Mouse (Mus musculus): ENCODE measurements around the gene Mfsd5. TPM values are rescaled to one million over a fixed set of nuclear protein-coding genes. Genes with fewer than 3 reads are reported as not detected.
A peak's percentile ranks its signal among the peaks of the same experiment; 100 is the strongest.

The Mfsd5 gene
- polyA plus RNA-seq, 1 experiment from 2014 or later, result 88.6 TPM

DNA sequence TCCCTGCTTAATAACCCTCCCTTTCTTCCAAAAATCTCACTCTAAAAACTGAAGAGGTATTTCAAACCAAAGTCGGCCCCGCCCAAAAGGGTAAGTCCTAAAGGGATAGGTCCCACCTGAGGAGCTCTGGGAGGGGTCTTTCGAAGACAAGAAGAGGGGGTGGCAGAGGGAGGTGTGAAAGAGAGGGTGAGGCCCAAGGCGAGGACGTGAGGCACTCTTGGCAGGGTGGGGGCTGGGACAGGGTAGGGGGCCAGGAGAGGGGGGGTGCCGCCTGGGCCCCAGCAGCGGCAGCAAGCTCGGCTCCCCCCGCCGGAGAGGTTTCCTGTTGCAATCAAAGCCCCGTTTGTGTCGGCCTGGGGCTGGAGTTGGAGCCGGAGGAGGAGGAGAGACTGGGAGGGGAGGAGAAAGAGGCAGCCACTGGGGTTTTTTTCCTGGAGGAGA, 30.0 kb upstream of the Mfsd5 start:
- H3K27me3 ChIP-seq, result no peaks in the 10 kb centered on the region
- peak overlapping the region; percentile 31 for H3K9ac ChIP-seq
- H3K4me1 ChIP-seq, result peaks cover 81% of the 10 kb centered on the region
- ATAC-seq (ENCODE audit: insufficient number of reproducible peaks, low FRiP score, low TSS enrichment, low read depth), result 0 out of 2 replicates have a peak, but pooled peaks have one; percentile 2
- peak overlapping the region; percentile 76 for H3K4me2 ChIP-seq (replicated peaks)
- H3K27ac ChIP-seq (replicated peaks), result peak overlapping the region; percentile 96
- H3K4me3 ChIP-seq (replicated peaks), result peak overlapping the region; percentile 50
- 1% methylated on average over 13 of the region's 13 CpGs for WGBS
- peaks cover 31% of the 10 kb centered on the region for H3K36me3 ChIP-seq
- H3K9me3 ChIP-seq (replicated peaks), result no peaks in the 10 kb centered on the region

DNA sequence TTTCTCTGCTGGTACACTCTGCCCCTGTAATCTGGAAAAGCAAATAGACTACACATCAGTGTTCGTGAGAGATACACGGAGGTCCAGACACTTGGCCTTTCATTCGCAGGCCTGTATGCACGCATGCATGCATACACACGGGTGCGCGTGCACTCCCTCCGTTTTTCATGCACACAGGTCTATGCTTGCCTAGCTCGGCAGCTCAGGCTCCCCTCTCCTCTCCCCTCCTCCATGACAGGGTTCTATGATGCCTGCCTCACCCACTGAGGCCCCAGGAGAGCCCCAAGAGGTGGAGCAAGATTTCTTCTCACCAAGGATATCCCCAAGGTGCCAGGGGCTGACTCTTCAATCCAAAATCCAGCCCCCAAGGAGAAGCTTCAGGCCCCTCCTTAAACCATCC, 29.3 kb upstream of the Mfsd5 start:
- Histone ChIP-seq H3K9me3 (replicated peaks) (no peaks in the 10 kb centered on the region), H3K27me3 (no peaks in the 10 kb centered on the region), H3K27ac (replicated peaks) (peak overlapping the region; percentile 96), H3K4me1 (peaks cover 81% of the 10 kb centered on the region), H3K4me2 (replicated peaks) (peak overlapping the region; percentile 76), H3K9ac (peak overlapping the region; percentile 31; the same call in 1 of the 2 replicates), H3K4me3 (replicated peaks) (peak overlapping the region; percentile 50), H3K36me3 (peaks cover 34% of the 10 kb centered on the region)
- 23% methylated on average over 9 of the region's 9 CpGs for WGBS
- ATAC-seq (ENCODE audit: insufficient number of reproducible peaks, low FRiP score, low TSS enrichment, low read depth), result no peak

DNA sequence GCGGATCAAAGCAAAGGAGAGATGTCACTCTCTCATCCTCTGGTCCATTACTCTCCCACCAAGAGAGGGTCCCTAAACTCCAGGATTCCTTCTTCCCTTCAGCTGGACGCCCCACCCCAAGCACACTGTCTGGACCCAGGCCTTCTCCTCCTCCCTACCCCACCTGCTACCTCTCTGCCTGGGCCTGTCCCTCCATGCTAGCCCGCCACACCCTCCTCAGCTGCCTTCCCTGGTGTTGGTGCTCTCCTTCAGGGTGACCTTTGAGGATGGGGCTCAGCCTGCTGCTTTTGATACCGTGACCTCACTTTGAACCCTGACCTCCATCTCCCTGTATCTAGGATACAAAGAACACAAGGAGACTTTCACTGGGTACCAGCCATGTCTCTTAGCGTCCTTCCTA, 28.7 kb upstream of the Mfsd5 start:
- no peak for ATAC-seq (ENCODE audit: insufficient number of reproducible peaks, low FRiP score, low TSS enrichment, low read depth)
- WGBS, result 57% methylated on average over 5 of the region's 5 CpGs
- Histone ChIP-seq H3K36me3 (peaks cover 34% of the 10 kb centered on the region), H3K9ac (no peak overlapping the region), H3K27me3 (no peaks in the 10 kb centered on the region), H3K27ac (replicated peaks) (peak overlapping the region; percentile 96), H3K9me3 (replicated peaks) (no peaks in the 10 kb centered on the region), H3K4me2 (replicated peaks) (peak overlapping the region; percentile 76; the same call in 1 of the 2 replicates), H3K4me1 (peaks cover 81% of the 10 kb centered on the region), H3K4me3 (replicated peaks) (peak overlapping the region; percentile 50; the same call in 1 of the 2 replicates)

DNA sequence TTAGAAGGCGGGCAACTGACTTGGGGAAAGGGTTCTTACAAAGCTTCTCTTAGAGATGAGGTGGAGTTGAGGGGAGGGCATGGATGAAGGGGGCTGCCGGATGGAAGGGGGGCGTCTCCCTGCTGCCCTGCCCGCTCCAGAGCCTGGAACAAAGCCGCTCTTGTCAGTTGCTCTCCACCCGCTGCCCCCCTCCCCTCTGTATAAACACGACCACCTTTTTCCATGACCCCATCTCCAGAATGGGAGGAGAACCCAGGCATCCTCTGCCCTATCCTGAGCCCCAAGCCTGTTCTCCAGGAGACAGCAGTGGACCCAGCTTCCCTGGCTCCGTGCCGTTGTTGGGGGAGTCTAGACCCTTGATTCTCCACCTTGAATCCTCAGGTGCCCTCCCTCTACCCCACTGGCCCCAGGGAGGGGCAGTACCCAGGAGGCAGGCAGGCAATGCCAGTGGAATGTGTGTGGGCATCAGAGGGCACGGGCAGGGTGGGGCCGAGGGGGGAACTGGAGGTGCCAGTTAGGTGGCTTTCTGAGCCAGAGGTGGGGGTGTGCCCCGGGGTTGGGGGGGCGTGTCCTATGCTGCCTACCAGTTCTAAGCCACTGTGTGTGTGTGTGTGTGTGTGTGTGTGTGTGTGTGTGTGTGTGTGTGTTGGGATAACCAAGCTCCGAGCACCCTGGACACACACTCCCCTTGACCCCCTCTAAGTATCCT, 23.6 kb upstream of the Mfsd5 start:
- no peak; the same call in 1 of the 2 replicates for ATAC-seq (ENCODE audit: insufficient number of reproducible peaks, low FRiP score, low TSS enrichment, low read depth)
- 11% methylated on average over 13 of the region's 14 CpGs for WGBS
- Histone ChIP-seq H3K27me3 (no peaks in the 10 kb centered on the region), H3K36me3 (peaks cover 29% of the 10 kb centered on the region), H3K4me3 (replicated peaks) (peak overlapping the region; percentile 79), H3K4me1 (peaks cover 86% of the 10 kb centered on the region), H3K4me2 (replicated peaks) (peak overlapping the region; percentile 87), H3K27ac (replicated peaks) (peak overlapping the region; percentile 99), H3K9ac (peak overlapping the region; percentile 93), H3K9me3 (replicated peaks) (no peaks in the 10 kb centered on the region)

DNA sequence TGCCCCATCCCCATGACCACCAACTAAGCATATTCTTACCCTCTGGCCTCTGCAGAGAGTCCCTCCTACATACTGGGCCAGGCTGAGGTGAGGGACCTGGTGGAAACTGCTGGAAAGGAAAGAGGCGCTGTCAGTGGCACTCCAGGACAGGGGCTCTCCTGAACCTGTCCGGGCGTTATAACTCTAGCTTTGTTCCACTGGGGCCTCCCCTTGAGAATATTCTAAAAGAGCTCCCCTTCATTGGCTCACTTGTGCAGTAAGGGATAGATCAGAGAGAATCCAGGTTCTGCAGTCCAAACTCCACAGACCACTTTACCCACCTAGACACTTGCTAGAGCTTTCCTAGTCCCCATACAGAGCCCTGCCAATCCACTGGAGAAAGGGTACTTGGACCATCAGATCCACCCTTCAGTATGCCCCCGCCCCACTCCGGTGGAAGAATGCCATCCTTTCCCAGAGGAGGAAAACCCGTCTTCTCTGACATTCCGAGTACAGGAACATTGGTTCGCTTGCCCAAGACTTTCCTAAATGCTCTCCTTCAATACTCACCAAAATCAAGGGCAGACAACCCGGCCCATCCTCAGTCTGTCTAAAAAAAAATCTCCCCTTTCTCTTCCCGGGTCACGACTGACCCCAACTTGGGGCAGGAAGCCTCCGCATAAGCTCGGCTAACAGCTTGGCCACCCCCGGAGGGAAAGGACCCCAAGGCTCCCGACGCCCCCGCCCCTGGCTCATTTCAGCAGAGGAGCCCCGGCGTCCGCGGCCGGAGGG, 22.6 kb upstream of the Mfsd5 start:
- Histone ChIP-seq H3K4me3 (replicated peaks) (peak overlapping the region; percentile 79), H3K4me2 (replicated peaks) (peak overlapping the region; percentile 87), H3K27me3 (no peaks in the 10 kb centered on the region), H3K4me1 (peaks cover 78% of the 10 kb centered on the region), H3K27ac (replicated peaks) (peak overlapping the region; percentile 99), H3K9ac (peak overlapping the region; percentile 93), H3K36me3 (peaks cover 21% of the 10 kb centered on the region), H3K9me3 (replicated peaks) (no peaks in the 10 kb centered on the region)
- WGBS, result 3% methylated on average over 22 of the region's 22 CpGs
- no peak for ATAC-seq (ENCODE audit: insufficient number of reproducible peaks, low FRiP score, low TSS enrichment, low read depth)

DNA sequence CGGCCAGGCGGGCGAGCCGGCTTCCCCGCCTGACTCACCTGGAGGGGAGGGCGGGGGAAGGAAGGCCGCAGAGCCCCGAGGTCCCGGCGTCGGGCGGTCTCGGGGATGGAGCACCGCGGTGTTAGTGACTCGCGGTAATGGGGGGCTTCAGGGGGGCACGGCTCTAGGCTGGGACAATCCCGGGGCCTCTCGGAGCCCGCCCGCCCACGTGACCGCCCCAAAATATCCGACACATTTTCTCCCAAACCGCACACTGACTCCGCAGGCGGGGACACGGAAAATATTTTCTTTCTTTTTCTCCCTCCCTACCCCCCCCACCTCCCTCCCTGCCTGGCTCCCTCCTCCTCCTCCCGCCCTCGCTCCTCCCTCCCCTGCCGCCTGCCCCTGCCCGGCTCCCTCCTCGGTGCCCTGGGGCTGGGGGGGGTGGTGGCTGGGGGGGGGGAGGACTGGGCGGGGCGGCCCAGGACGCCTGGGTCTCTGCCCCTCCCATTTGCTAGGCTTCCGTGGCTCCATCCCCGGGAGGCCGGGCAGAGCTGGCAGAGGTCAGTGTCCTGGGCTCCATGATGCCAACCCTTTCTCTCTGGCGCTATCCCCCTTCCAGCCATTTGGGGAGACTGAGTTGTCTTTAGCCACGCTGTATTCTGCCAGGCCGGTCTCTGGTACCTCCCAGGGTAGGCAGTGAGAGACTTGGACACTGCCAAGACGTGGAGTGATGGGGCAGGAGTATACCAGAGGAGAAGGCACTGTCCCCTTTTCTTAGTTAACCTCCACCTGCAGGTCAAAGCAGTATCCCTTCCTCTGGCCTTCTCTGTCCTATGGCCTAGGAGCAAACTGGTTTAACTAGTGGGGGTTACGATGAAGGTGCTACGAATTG, 21.8 kb upstream of the Mfsd5 start, which contains the start of gene Rarg:
TSS of gene Rarg (minus strand) at position 316 of the 874 bp plus-strand sequence.
- WGBS, result under 1% methylated on average over 39 of the region's 46 CpGs
- H3K36me3 ChIP-seq, result peaks cover 13% of the 10 kb centered on the region
- ATAC-seq (ENCODE audit: insufficient number of reproducible peaks, low FRiP score, low TSS enrichment, low read depth), result peak; percentile 68
- peak within 1 kb of the TSS; percentile 87 for H3K4me2 ChIP-seq (replicated peaks)
- H3K4me3 ChIP-seq (replicated peaks), result peak within 1 kb of the TSS; percentile 79
- peak within 1 kb of the TSS; percentile 93 for H3K9ac ChIP-seq
- H3K27ac ChIP-seq (replicated peaks), result peak within 1 kb of the TSS; percentile 99
- no peaks in the 10 kb centered on the region for H3K9me3 ChIP-seq (replicated peaks)
- no peaks in the 10 kb centered on the region for H3K27me3 ChIP-seq
- H3K4me1 ChIP-seq, result peaks cover 78% of the 10 kb centered on the region

DNA sequence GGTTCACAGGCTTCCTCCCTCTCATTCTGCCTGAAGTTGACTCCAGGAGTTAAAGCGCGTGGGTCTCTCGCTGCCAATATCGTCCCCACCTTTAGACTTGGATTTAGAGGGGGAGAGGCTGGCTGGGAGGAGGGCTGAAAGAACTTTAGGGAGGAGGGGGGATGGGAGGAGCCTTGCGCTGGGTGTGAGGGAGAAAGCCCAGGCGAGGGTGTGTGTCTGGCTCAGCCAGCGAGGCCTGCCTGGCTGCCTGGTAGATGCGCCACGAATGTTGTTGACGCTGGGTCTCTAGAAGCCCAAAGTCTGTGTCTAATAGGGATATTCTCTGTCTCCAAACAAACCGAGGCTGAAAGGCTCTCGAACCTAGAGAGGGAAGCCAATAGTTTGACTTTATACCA, 21.2 kb upstream of the Mfsd5 start:
- WGBS, result 2% methylated on average over 12 of the region's 12 CpGs
- ATAC-seq (ENCODE audit: insufficient number of reproducible peaks, low FRiP score, low TSS enrichment, low read depth), result peak; percentile 61
- H3K4me2 ChIP-seq (replicated peaks), result peak overlapping the region; percentile 87
- no peaks in the 10 kb centered on the region for H3K27me3 ChIP-seq
- H3K9me3 ChIP-seq (replicated peaks), result no peaks in the 10 kb centered on the region
- H3K9ac ChIP-seq, result peak overlapping the region; percentile 23; the same call in 1 of the 2 replicates
- peaks cover 79% of the 10 kb centered on the region for H3K4me1 ChIP-seq
- peak overlapping the region; percentile 79 for H3K4me3 ChIP-seq (replicated peaks)
- peak overlapping the region; percentile 99 for H3K27ac ChIP-seq (replicated peaks)
- H3K36me3 ChIP-seq, result peaks cover 7% of the 10 kb centered on the region

DNA sequence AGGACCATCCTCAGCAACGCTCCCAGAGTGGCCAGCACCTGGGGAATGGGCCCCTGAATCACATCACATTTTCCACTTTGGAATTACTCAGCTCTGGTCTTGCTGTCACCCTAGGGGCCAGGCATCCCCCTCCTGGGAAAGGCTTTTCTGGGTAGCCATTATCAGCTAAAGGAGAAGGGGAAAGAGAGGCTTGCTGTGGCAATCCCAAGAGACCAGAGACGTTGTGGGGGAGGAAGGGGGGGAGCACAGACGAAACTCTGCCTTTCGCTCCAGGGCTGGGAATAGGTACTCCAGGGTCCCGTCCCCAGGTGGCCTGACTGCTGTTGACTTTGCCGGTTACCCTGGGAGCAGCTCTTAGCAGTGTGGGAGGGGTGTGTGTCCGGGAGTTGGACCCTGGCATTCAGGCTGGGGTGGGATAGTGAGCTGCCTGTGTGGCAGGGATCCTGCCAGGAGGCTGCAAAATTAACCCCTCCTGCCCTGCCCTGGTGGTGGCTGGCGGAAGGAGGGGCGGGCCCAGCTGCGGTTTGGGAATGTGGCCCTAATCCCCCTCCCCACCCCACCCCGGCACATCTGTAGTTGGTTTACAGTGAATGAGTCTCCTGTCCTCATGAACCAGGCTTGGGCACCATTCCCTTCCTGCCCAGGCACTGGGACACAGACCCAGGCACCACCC, 20.5 kb upstream of the Mfsd5 start:
- no peaks in the 10 kb centered on the region for H3K27me3 ChIP-seq
- ATAC-seq (ENCODE audit: insufficient number of reproducible peaks, low FRiP score, low TSS enrichment, low read depth), result peak; percentile 66
- peaks cover 4% of the 10 kb centered on the region; the same call in 1 of the 2 replicates for H3K36me3 ChIP-seq
- peak overlapping the region; percentile 99 for H3K27ac ChIP-seq (replicated peaks)
- no peaks in the 10 kb centered on the region for H3K9me3 ChIP-seq (replicated peaks)
- peaks cover 78% of the 10 kb centered on the region for H3K4me1 ChIP-seq
- peak overlapping the region; percentile 87 for H3K4me2 ChIP-seq (replicated peaks)
- WGBS, result 5% methylated on average over 11 of the region's 11 CpGs
- H3K9ac ChIP-seq, result no peak overlapping the region
- H3K4me3 ChIP-seq (replicated peaks), result peak overlapping the region; percentile 79

DNA sequence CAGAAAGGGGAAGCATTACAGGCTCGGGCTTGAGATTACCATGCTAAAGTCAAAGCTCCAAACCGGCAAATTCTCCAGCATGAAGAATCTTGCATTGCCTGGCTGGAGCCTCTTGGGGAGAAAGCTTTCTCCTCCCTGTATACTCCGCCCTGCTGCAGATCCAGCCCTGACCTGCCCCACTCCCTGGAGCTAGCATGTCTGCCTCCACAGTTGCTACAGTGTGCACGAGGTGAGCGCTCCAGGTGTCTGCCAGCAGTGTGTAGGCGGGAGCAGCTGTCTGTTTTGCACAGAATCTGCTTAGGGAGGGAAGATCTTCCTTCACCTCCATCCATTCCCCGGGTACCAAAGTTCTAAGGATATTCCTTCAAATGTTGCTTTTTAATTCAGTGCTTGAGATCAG, 16.7 kb upstream of the Mfsd5 start:
- Histone ChIP-seq H3K4me2 (replicated peaks) (0 out of 2 replicates have a peak overlapping the region, but pooled peaks have one; percentile 13), H3K27me3 (no peaks in the 10 kb centered on the region), H3K9me3 (replicated peaks) (no peaks in the 10 kb centered on the region), H3K36me3 (no peaks in the 10 kb centered on the region), H3K4me3 (replicated peaks) (no peak overlapping the region), H3K4me1 (peaks cover 48% of the 10 kb centered on the region), H3K27ac (replicated peaks) (peak overlapping the region; percentile 90), H3K9ac (no peak overlapping the region)
- no peak for ATAC-seq (ENCODE audit: insufficient number of reproducible peaks, low FRiP score, low TSS enrichment, low read depth)
- 30% methylated on average over 7 of the region's 7 CpGs for WGBS

DNA sequence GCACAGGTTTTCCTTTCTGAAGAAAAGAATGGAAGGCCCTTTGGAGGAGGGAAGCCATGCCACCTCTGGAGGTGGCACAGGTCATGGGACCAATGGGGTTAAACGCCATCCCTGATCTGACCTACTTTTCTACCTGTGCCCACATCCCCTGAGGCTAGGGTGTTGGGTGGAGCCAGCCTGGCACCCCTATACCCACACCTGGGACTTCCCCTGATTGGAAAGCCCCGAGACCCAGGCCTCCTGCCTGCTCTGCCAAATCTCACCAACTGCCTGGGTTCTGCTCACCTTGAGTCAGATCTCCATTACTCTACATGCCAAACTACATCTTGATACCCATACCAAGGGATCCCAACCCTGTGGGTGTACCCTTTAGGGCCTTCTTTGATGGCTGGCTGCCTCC, 16.2 kb upstream of the Mfsd5 start:
- no peak overlapping the region for H3K9ac ChIP-seq
- H3K4me1 ChIP-seq, result peaks cover 44% of the 10 kb centered on the region
- peak overlapping the region; percentile 90 for H3K27ac ChIP-seq (replicated peaks)
- H3K27me3 ChIP-seq, result no peaks in the 10 kb centered on the region
- H3K9me3 ChIP-seq (replicated peaks), result no peaks in the 10 kb centered on the region
- no peak overlapping the region for H3K4me3 ChIP-seq (replicated peaks)
- H3K36me3 ChIP-seq, result no peaks in the 10 kb centered on the region
- ATAC-seq (ENCODE audit: insufficient number of reproducible peaks, low FRiP score, low TSS enrichment, low read depth), result no peak
- WGBS, result 78% methylated on average over 2 of the region's 2 CpGs
- H3K4me2 ChIP-seq (replicated peaks), result no peak overlapping the region
